Mouse (Mus musculus) heart, adult 8-10 months (tissue): ENCODE results near the gene Cd40lg. TPM values are rescaled to one million over a fixed set of nuclear protein-coding genes. Genes with fewer than 3 reads are reported as not detected.

Experiments
- DNase-seq: peaks from one replicate; pipeline ENCODE4 v3.0.0; 2022; ENCODE audit warnings: low spot score
- total RNA-seq, 4 experiments: library from RNA; stranded (reverse); gene quantifications; 2 replicates each; pipeline ENCODE4 v1.2.4; 2022

Gene Cd40lg
- total RNA-seq, 4 experiments from 2014 or later, result not detected

GRCm38 (mm10) chrX:57263515-57263914, 51.6 kb downstream of the Cd40lg start:
- no peak for DNase-seq

Other genes starting within 250 kb of the Cd40lg start
- gene Brs3, start 169.1 kb upstream of the Cd40lg start, total RNA-seq, result not detected
- gene Htatsf1, start 158.6 kb upstream of the Cd40lg start, total RNA-seq, result 10 to 100 TPM; 55.2 to 61.5 (median 59.2) TPM
- gene Vgll1, start 124.0 kb upstream of the Cd40lg start, total RNA-seq, result not detected
- 10 to 100 TPM; 60.5 to 71.3 (median 67.7) TPM for gene Arhgef6, start 126.6 kb downstream of the Cd40lg start, total RNA-seq
- 10 to 100 TPM; 19.4 to 32.7 (median 23.2) TPM for gene Rbmx, start 180.9 kb downstream of the Cd40lg start, total RNA-seq
- gene Gm364, start 197.0 kb downstream of the Cd40lg start, total RNA-seq, result not detected